Mouse (Mus musculus) frontal cortex, postnatal 25 days (tissue): ENCODE results near the gene Mrpl17.
A peak's percentile ranks its signal among the peaks of the same experiment; 100 is the strongest.
"Not testable (repeated sequence)": the region's sequence is repeated elsewhere in the genome, so short reads cannot be mapped to it uniquely, and the experiment has no call there.

Experiments
- DNase-seq, 2 experiments: peaks; one replicate each; pipeline ENCODE4 v3.0.0; 2022; ENCODE audit warnings: low spot score in 2 of 2

The Mrpl17 gene

GRCm38 (mm10) chr7:105810877-105811489, at the start of gene Mrpl17:
Mrpl17 (minus strand) TSS chr7:105811099.
- DNase-seq = peak; percentile 100

GRCm38 (mm10) chr7:105855718-105856560, 45.0 kb upstream of the Mrpl17 start:
- DNase-seq = not testable (repeated sequence)

GRCm38 (mm10) chr7:105824281-105824680, 13.4 kb upstream of the Mrpl17 start:
- DNase-seq = no peak

GRCm38 (mm10) chr7:105818483-105818882, 7.6 kb upstream of the Mrpl17 start:
- DNase-seq = no peak

GRCm38 (mm10) chr7:105816736-105817135, 5.8 kb upstream of the Mrpl17 start:
- DNase-seq = no peak

GRCm38 (mm10) chr7:105813326-105813725, 2.4 kb upstream of the Mrpl17 start:
- DNase-seq = no peak

GRCm38 (mm10) chr7:105812566-105812965, 1.7 kb upstream of the Mrpl17 start:
- no peak for DNase-seq

GRCm38 (mm10) chr7:105811516-105811915, 617 bp upstream of the Mrpl17 start:
- DNase-seq = no peak

- peak in 1 of 2 experiments; percentile 20 for DNase-seq
These were observed 521 bp downstream of the Mrpl17 start for GRCm38 (mm10) chr7:105810280-105810876.

- DNase-seq = no peak
These were observed 1.1 kb downstream of the Mrpl17 start for GRCm38 (mm10) chr7:105809836-105810235.

- DNase-seq = no peak
These were observed 2.5 kb downstream of the Mrpl17 start for GRCm38 (mm10) chr7:105808385-105808784.

- DNase-seq = no peak
These were observed 4.2 kb downstream of the Mrpl17 start for GRCm38 (mm10) chr7:105806716-105807115.

GRCm38 (mm10) chr7:105806125-105806524, 4.8 kb downstream of the Mrpl17 start:
- no peak for DNase-seq

- no peak for DNase-seq
These were observed 7.5 kb downstream of the Mrpl17 start for GRCm38 (mm10) chr7:105803428-105803827.

- no peak for DNase-seq
These were observed 8.1 kb downstream of the Mrpl17 start for GRCm38 (mm10) chr7:105802771-105803170.

GRCm38 (mm10) chr7:105802312-105802711, 8.6 kb downstream of the Mrpl17 start:
- no peak for DNase-seq

- no peak for DNase-seq
These were observed 13.9 kb downstream of the Mrpl17 start for GRCm38 (mm10) chr7:105796972-105797371.

- no peak for DNase-seq
These were observed 15.0 kb downstream of the Mrpl17 start for GRCm38 (mm10) chr7:105795759-105796366.

- no peak for DNase-seq
These were observed 17.2 kb downstream of the Mrpl17 start for GRCm38 (mm10) chr7:105793701-105794100.

GRCm38 (mm10) chr7:105791147-105791546, 19.8 kb downstream of the Mrpl17 start:
- DNase-seq = no peak

- DNase-seq = no peak
These were observed 23.4 kb downstream of the Mrpl17 start, which contains the start of gene Dchs1 for GRCm38 (mm10) chr7:105787285-105788140. Dchs1 (minus strand) TSS chr7:105787654.
